Mouse (Mus musculus) fibroblast of lung, adult 2 months (primary cell): Measurements from ENCODE around the gene Vmn1r50.
"Not testable (repeated sequence)": the region's sequence is repeated elsewhere in the genome, so short reads cannot be mapped to it uniquely, and the experiment has no call there.

Source experiments
- DNase-seq: peaks from one replicate; pipeline ENCODE4 v3.0.0-alpha.2; 2011; ENCODE audit warnings: low read depth

Vmn1r50 gene

DNA sequence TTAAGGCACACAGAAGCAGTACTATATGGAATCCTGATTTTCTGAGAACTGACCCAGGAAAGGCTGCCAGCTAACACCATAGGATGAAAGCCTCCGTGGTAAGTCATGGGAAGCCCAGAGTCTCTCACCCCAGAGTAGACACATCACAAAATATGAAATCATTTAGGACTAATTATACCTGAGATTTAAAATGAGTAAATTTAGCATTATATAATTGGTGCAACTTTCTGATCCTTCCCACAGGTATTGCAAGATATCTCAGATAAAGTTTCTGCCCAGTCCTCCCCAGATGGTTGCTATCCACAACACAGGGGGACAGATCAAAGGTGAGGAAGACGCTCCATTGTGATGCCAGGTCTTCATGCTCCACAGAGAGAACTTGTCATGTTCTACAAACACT is at the start of gene Vmn1r50:
Gene Vmn1r50, plus strand, starts transcription at position 301 of the 400 bp plus-strand sequence.
- DNase-seq: no peak

DNA sequence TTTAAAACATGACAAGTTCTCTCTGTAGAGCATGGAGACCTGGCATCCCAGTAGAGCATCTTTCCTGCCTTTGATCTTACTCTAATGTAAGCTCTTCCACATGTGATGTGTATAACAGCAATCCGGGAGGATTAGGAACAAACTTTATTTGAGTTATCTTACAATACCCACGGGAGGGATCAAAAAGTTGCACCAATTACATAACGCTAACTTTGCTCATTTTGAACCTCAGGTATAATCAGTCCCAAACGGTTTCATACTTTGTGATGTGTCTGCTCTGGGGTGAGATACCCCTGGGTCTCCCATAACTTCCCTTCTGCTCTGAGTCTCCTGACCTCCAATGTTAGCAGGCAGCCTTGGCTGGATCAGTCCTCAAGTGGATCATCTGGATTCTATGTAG is 22.8 kb upstream of the Vmn1r50 start, which contains the start of gene Vmn1r49:
Gene Vmn1r49, minus strand, starts transcription at position 101 of the 400 bp plus-strand sequence.
- DNase-seq: no peak

DNA sequence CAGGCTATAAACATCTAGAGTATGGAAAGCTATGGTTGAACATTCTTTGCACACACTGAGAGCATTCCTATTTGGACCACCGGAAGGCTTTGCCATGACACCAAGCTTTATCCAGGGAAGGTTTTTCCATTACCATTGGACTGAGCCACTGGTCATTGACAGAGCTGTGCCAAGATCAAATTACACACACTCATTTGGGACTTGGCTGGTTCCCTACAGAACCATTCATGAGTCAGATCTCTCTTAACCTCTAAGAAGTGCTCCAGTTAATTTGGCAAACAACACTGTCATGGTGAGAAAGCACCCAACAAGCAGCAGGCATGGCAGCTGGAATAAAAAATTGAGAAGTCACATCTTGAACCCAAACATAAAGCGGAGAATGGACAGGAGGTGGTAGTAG is 664 bp upstream of the Vmn1r50 start:
- no peak for DNase-seq

DNA sequence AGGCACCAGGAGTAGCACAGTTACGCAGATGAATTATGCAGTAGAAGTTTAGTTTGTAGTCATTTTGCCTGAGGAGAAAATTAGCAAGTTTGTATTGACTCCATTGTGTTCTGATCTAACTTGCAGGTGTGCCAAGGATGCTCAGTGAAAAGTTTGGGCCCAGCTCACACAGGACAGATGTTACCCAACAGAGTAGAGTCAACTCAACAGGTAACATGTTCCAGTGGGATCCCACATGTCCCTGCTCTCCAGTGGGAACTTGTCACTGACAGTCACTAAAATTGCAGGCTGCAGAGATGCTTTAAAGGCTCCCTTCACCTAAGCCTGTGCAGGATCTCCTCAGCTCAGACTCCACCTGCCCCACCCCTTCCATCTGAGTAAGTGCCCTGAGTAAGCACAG is 21.1 kb downstream of the Vmn1r50 start, which contains the start of gene Vmn1r51:
Gene Vmn1r51, plus strand, starts transcription at position 301 of the 400 bp plus-strand sequence.
- DNase-seq: not testable (repeated sequence)
